Mouse (Mus musculus) brain, embryonic 18.5 days (tissue): ENCODE results near the gene Plekhg5.

ENCODE experiments used
- DNase-seq: peaks from one replicate; pipeline ENCODE4 v3.0.0-alpha.2; 2012; ENCODE audit warnings: low read depth, low spot score

The Plekhg5 gene

GRCm38 (mm10) chr4:152125161-152126025 lies 53.1 kb downstream of the Plekhg5 start:
- no peak for DNase-seq

GRCm38 (mm10) chr4:152126026-152126920 lies 54.0 kb downstream of the Plekhg5 start:
- no peak for DNase-seq

- DNase-seq, result no peak
These were observed 55.6 kb downstream of the Plekhg5 start for GRCm38 (mm10) chr4:152127884-152128283.

- no peak for DNase-seq
These were observed 56.5 kb downstream of the Plekhg5 start for GRCm38 (mm10) chr4:152128784-152129183.

GRCm38 (mm10) chr4:152129395-152129930 lies 57.2 kb downstream of the Plekhg5 start:
- no peak for DNase-seq

GRCm38 (mm10) chr4:152130771-152131653 lies 58.7 kb downstream of the Plekhg5 start:
- DNase-seq, result no peak

- DNase-seq, result no peak
These were observed 59.8 kb downstream of the Plekhg5 start for GRCm38 (mm10) chr4:152131809-152132771.

GRCm38 (mm10) chr4:152132772-152133169 lies 60.5 kb downstream of the Plekhg5 start:
- DNase-seq, result no peak

- DNase-seq, result no peak
These were observed 60.9 kb downstream of the Plekhg5 start for GRCm38 (mm10) chr4:152133213-152133612.

GRCm38 (mm10) chr4:152134507-152134906 lies 62.2 kb downstream of the Plekhg5 start:
- DNase-seq, result no peak

GRCm38 (mm10) chr4:152135363-152135762 lies 63.1 kb downstream of the Plekhg5 start:
- no peak for DNase-seq

- no peak for DNase-seq
These were observed 64.0 kb downstream of the Plekhg5 start for GRCm38 (mm10) chr4:152136112-152136875.

GRCm38 (mm10) chr4:152136876-152137250 lies 64.6 kb downstream of the Plekhg5 start:
- DNase-seq, result no peak

GRCm38 (mm10) chr4:152138497-152139260 lies 66.4 kb downstream of the Plekhg5 start:
- DNase-seq, result no peak

GRCm38 (mm10) chr4:152140441-152140840 lies 68.1 kb downstream of the Plekhg5 start:
- no peak for DNase-seq

GRCm38 (mm10) chr4:152141521-152142135 lies 69.3 kb downstream of the Plekhg5 start:
- no peak for DNase-seq

- no peak for DNase-seq
These were observed 71.3 kb downstream of the Plekhg5 start for GRCm38 (mm10) chr4:152143632-152144031.

GRCm38 (mm10) chr4:152145473-152145872 lies 73.2 kb downstream of the Plekhg5 start:
- no peak for DNase-seq
